Mouse (Mus musculus): ENCODE data around the gene Trpd52l3. TPM values are rescaled to one million over a fixed set of nuclear protein-coding genes. Genes with fewer than 3 reads are reported as not detected.

The Trpd52l3 gene
- polyA plus RNA-seq, 1 experiment: not detected

- TF ChIP-seq CTCF (IDR thresholded peaks at IDR 0.05; ENCODE audit: low read depth, low read length) (no peak), POLR2A (IDR thresholded peaks at IDR 0.05; ENCODE audit: borderline replicate concordance, low read depth, low read length) (no peak)
These were observed 25.6 kb downstream of the Trpd52l3 start for GRCm38 (mm10) chr19:30029002-30029710.

GRCm38 (mm10) chr19:30029894-30030635 is 26.5 kb downstream of the Trpd52l3 start, which contains the start of gene Uhrf2:
TSS of gene Uhrf2 (plus strand) at chr19:30030513.
- TF ChIP-seq POLR2A (IDR thresholded peaks at IDR 0.05; ENCODE audit: borderline replicate concordance, low read depth, low read length) (no peak; the same call in 1 of the 2 replicates), CTCF (IDR thresholded peaks at IDR 0.05; ENCODE audit: low read depth, low read length) (no peak)
- Histone ChIP-seq H3K4me3 (ENCODE audit: insufficient read depth, low read length) (peak within 1 kb of the TSS; percentile 100), H3K4me1 (ENCODE audit: control insufficient read depth, insufficient read depth, low read length) (peaks cover 17% of the 10 kb centered on the region), H3K27ac (ENCODE audit: insufficient read depth, low read depth, low read length) (peak within 1 kb of the TSS; percentile 81)

More at GRCm38 (mm10) chr19:30029002-30029710, 25.6 kb downstream of the Trpd52l3 start:
- H3K4me1 ChIP-seq (ENCODE audit: control insufficient read depth, insufficient read depth, low read length): peaks cover 9% of the 10 kb centered on the region
- H3K4me3 ChIP-seq (ENCODE audit: insufficient read depth, low read length): no peak overlapping the region
- no peak overlapping the region for H3K27ac ChIP-seq (ENCODE audit: insufficient read depth, low read depth, low read length)

GRCm38 (mm10) chr19:30030636-30031467 is 27.3 kb downstream of the Trpd52l3 start:
- H3K27ac ChIP-seq (ENCODE audit: insufficient read depth, low read depth, low read length): peak overlapping the region; percentile 81
- peak overlapping the region; percentile 100 for H3K4me3 ChIP-seq (ENCODE audit: insufficient read depth, low read length)
- TF ChIP-seq POLR2A (IDR thresholded peaks at IDR 0.05; ENCODE audit: borderline replicate concordance, low read depth, low read length) (no peak), CTCF (IDR thresholded peaks at IDR 0.05; ENCODE audit: low read depth, low read length) (no peak)
- peaks cover 20% of the 10 kb centered on the region for H3K4me1 ChIP-seq (ENCODE audit: control insufficient read depth, insufficient read depth, low read length)

GRCm38 (mm10) chr19:30031468-30031931 is 27.9 kb downstream of the Trpd52l3 start:
- TF ChIP-seq POLR2A (IDR thresholded peaks at IDR 0.05; ENCODE audit: borderline replicate concordance, low read depth, low read length) (no peak), CTCF (IDR thresholded peaks at IDR 0.05; ENCODE audit: low read depth, low read length) (no peak)
- H3K4me1 ChIP-seq (ENCODE audit: control insufficient read depth, insufficient read depth, low read length): peaks cover 25% of the 10 kb centered on the region

GRCm38 (mm10) chr19:30032206-30032605 is 28.6 kb downstream of the Trpd52l3 start:
- H3K4me3 ChIP-seq (ENCODE audit: insufficient read depth, low read length): peak overlapping the region; percentile 54
- TF ChIP-seq CTCF (IDR thresholded peaks at IDR 0.05; ENCODE audit: low read depth, low read length): no peak
- no peak for TF ChIP-seq POLR2A (IDR thresholded peaks at IDR 0.05; ENCODE audit: borderline replicate concordance, low read depth, low read length)
- peaks cover 30% of the 10 kb centered on the region for H3K4me1 ChIP-seq (ENCODE audit: control insufficient read depth, insufficient read depth, low read length)
- peak overlapping the region; percentile 91 for H3K27ac ChIP-seq (ENCODE audit: insufficient read depth, low read depth, low read length)

More at GRCm38 (mm10) chr19:30031468-30031931, 27.9 kb downstream of the Trpd52l3 start:
- Histone ChIP-seq H3K4me3 (ENCODE audit: insufficient read depth, low read length) (peak overlapping the region; percentile 100), H3K27ac (ENCODE audit: insufficient read depth, low read depth, low read length) (peak overlapping the region; percentile 81)

- Histone ChIP-seq H3K27ac (ENCODE audit: insufficient read depth, low read depth, low read length) (no peak overlapping the region), H3K4me1 (ENCODE audit: control insufficient read depth, insufficient read depth, low read length) (peaks cover 27% of the 10 kb centered on the region), H3K4me3 (ENCODE audit: insufficient read depth, low read length) (no peak overlapping the region)
- TF ChIP-seq POLR2A (IDR thresholded peaks at IDR 0.05; ENCODE audit: borderline replicate concordance, low read depth, low read length): no peak
- TF ChIP-seq CTCF (IDR thresholded peaks at IDR 0.05; ENCODE audit: low read depth, low read length): no peak
These were observed 31.8 kb downstream of the Trpd52l3 start for GRCm38 (mm10) chr19:30035361-30035760.

GRCm38 (mm10) chr19:30043691-30044090 is 40.1 kb downstream of the Trpd52l3 start:
- H3K27ac ChIP-seq (ENCODE audit: insufficient read depth, low read depth, low read length): no peak overlapping the region
- TF ChIP-seq POLR2A (IDR thresholded peaks at IDR 0.05; ENCODE audit: borderline replicate concordance, low read depth, low read length): no peak
- no peak for TF ChIP-seq CTCF (IDR thresholded peaks at IDR 0.05; ENCODE audit: low read depth, low read length)
- no peak overlapping the region for H3K4me3 ChIP-seq (ENCODE audit: insufficient read depth, low read length)
- 0 out of 2 replicates have a peak, but pooled peaks cover under 1% of the 10 kb centered on the region for H3K4me1 ChIP-seq (ENCODE audit: control insufficient read depth, insufficient read depth, low read length)

GRCm38 (mm10) chr19:30044630-30045029 is 41.0 kb downstream of the Trpd52l3 start:
- H3K27ac ChIP-seq (ENCODE audit: insufficient read depth, low read depth, low read length): no peak overlapping the region
- peaks cover 5% of the 10 kb centered on the region; the same call in 1 of the 2 replicates for H3K4me1 ChIP-seq (ENCODE audit: control insufficient read depth, insufficient read depth, low read length)
- H3K4me3 ChIP-seq (ENCODE audit: insufficient read depth, low read length): no peak overlapping the region
- TF ChIP-seq POLR2A (IDR thresholded peaks at IDR 0.05; ENCODE audit: borderline replicate concordance, low read depth, low read length) (no peak), CTCF (IDR thresholded peaks at IDR 0.05; ENCODE audit: low read depth, low read length) (no peak)

- Histone ChIP-seq H3K27ac (ENCODE audit: insufficient read depth, low read depth, low read length) (no peak overlapping the region), H3K4me1 (ENCODE audit: control insufficient read depth, insufficient read depth, low read length) (peaks cover 8% of the 10 kb centered on the region), H3K4me3 (ENCODE audit: insufficient read depth, low read length) (no peak overlapping the region)
- TF ChIP-seq POLR2A (IDR thresholded peaks at IDR 0.05; ENCODE audit: borderline replicate concordance, low read depth, low read length) (no peak), CTCF (IDR thresholded peaks at IDR 0.05; ENCODE audit: low read depth, low read length) (peak; percentile 32; the same call in 1 of the 2 replicates)
These were observed 42.3 kb downstream of the Trpd52l3 start for GRCm38 (mm10) chr19:30045857-30046256.

Measured in bone marrow macrophage, adult 2 months (primary cell).